Mouse (Mus musculus): ENCODE measurements around the gene Tceanc2. TPM values are rescaled to one million over a fixed set of nuclear protein-coding genes. Genes with fewer than 3 reads are reported as not detected.
A peak's percentile ranks its signal among the peaks of the same experiment; 100 is the strongest.

Gene Tceanc2
- 22.9 and 30.2 TPM in 2 replicates for polyA plus RNA-seq (2016; fragmentation: Nextera tagmentation; extraction: Ambion mirVana)

DNA sequence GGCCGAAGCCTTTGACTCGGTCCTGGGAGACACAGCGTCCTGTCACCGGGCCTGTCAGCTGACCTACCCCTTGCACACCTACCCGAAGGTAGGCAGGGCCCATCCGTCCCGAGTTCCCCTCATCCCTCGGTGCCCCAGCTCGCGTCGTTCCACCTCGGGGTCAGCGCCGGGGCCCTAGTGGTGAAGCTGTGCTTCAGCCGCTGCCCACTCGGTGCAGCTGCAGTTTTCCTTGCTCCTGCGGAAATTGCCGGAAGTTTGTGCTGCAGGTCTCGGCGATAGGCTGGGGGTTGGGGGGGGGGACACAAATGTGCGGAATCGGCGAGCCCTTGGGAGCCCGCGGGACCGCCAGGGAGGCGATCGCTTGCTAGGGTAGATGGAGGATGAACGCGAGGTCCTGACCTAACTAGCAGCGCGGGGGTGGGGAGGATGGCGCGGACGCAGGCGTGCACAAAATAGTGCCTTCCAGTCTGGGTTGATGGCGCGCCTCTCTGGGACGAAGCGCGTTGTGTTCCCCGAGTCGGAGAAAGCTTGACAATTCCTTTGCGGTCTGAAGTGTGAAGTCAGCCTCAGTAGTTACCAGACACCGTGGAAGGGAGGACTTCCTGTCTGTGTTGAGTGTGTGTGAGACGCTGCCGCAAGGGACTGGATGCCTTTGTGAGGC lies at the start of gene Tceanc2:
Gene Tceanc2, minus strand, starts transcription at position 287 of the 661 bp plus-strand sequence.
- H3K27ac ChIP-seq, result peak within 1 kb of the TSS; percentile 94
- WGBS, result under 1% methylated on average over 47 of the region's 47 CpGs
- H3K36me3 ChIP-seq, result peaks cover 25% of the 10 kb centered on the region
- no peaks in the 10 kb centered on the region for H3K27me3 ChIP-seq (ENCODE audit: low read depth, poor library complexity, severe bottlenecking)
- DNase-seq (ENCODE audit: low spot score), result peak; percentile 72
- no peaks in the 10 kb centered on the region for H3K9me3 ChIP-seq (replicated peaks)
- H3K4me3 ChIP-seq, result peak within 1 kb of the TSS; percentile 91
- peaks cover 34% of the 10 kb centered on the region for H3K4me1 ChIP-seq

DNA sequence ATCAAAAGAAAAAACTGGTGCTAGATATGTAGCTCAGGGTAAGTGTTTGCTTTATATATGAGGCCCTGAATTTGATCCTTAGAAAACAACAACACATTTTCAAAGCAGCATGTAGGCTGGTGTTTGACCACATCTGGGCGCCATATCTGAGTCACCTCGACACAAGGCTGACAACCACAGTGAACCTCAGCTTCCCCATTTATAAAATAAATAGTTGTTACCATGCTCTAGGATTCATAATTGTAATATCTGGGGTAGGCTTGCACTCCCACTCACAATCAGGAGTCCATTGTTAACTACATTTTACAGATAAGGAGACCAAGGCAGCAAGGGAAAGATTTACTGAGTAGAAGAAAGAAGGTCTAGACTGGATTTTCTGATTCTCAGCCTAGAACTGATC lies 47.4 kb upstream of the Tceanc2 start:
- WGBS, result 90% methylated on average over 2 of the region's 2 CpGs
- Histone ChIP-seq H3K36me3 (peaks cover 8% of the 10 kb centered on the region; the same call in 1 of the 2 replicates), H3K4me1 (0 out of 2 replicates have a peak, but pooled peaks cover 3% of the 10 kb centered on the region), H3K9me3 (replicated peaks) (no peaks in the 10 kb centered on the region), H3K27me3 (ENCODE audit: low read depth, poor library complexity, severe bottlenecking) (no peaks in the 10 kb centered on the region), H3K27ac (no peak overlapping the region), H3K4me3 (no peak overlapping the region)
- DNase-seq (ENCODE audit: low spot score), result no peak

DNA sequence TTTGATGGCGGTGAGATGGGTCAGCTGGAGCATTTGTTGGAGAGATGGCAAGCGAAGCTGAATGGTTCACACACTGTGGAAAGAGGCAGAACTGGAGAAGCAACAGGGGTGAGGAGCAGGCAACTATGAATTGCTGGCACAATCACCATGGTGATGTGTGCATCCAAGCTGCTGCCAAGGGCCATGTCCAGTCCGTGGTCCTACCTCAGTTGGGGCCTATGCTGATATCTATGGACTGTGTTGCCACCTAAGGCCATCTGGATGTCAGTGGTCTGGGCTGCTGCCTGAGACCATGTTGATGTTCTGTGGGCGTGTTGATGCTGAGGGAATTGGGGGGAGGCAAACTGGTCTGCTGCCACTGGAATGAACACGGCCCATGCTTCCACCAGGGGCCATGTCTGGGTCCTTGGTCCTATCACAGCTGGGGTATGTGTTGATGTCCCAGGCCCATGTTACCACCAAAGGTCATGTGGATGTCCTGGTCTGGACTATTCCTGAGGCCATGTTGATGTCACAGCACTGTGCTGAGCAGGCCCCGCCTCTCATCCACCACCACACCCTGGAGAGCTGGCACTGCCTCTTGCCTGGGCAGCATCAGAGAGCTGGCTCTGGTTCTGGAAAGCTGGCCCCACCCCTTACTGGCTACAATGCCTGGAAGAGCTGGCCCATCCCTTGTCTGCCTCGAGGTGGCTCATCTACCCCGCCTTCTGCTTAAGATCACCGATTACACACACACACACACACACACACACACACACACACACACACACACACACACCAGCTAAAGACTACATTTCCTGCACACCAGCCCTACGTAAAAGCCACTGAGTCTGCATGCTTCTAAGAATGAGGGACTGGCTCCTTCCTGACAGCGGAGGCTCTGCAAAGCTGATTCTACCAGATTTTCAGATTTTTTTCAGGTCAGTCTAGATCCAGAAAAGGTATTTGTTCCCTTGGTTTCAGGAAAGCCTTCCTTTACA lies 44.6 kb upstream of the Tceanc2 start:
- Histone ChIP-seq H3K4me1 (peaks cover 3% of the 10 kb centered on the region; the same call in 1 of the 2 replicates), H3K27me3 (ENCODE audit: low read depth, poor library complexity, severe bottlenecking) (no peaks in the 10 kb centered on the region), H3K27ac (no peak overlapping the region), H3K36me3 (no peaks in the 10 kb centered on the region), H3K9me3 (replicated peaks) (no peaks in the 10 kb centered on the region), H3K4me3 (no peak overlapping the region)
- WGBS, result 85% methylated on average over 11 of the region's 11 CpGs
- no peak for DNase-seq (ENCODE audit: low spot score)

DNA sequence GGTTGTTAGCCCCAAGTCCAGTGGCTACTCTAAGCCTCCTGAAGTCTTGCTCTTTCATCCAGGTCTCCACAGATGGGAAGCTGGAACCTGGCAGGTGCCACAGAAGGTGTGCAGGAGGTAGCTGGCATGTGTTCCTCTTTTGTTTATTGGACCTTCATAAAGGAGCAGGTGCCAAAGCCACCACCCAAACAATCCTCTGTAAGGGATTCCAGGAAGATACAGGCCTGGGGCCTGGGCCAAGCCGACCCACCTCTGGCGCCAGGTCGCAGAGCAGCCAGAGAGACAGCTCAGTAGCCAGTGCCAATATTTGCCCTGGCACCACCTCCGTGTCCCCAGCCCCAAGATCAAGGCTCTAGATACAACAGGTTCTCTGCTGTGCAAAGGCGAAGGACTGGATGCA lies 42.6 kb upstream of the Tceanc2 start:
- H3K4me3 ChIP-seq, result no peak overlapping the region
- no peaks in the 10 kb centered on the region for H3K27me3 ChIP-seq (ENCODE audit: low read depth, poor library complexity, severe bottlenecking)
- WGBS, result 89% methylated on average over 5 of the region's 5 CpGs
- H3K27ac ChIP-seq, result no peak overlapping the region
- no peaks in the 10 kb centered on the region for H3K9me3 ChIP-seq (replicated peaks)
- no peak for DNase-seq (ENCODE audit: low spot score)
- peaks cover 3% of the 10 kb centered on the region; the same call in 1 of the 2 replicates for H3K4me1 ChIP-seq
- no peaks in the 10 kb centered on the region for H3K36me3 ChIP-seq

DNA sequence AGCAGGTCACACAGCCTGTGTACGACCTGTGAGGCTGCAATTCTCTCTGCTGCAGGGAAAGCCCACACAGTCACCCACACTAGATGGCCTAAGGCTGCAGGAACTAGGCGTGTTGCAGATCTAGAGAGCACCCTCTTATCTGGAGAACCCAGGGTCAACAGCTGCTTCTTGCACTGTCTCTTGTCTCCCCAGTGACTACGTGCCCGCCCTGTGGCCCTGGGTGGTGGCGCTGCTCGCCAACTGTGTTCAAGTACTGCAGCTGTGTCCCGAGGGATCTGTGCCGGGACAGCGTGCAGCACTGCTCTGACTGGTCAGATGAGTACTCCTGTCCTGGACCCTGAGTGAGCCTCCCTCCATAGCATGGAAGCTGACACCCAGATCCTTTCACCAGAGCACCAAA lies 38.7 kb upstream of the Tceanc2 start:
- no peaks in the 10 kb centered on the region for H3K9me3 ChIP-seq (replicated peaks)
- H3K4me3 ChIP-seq, result no peak overlapping the region
- WGBS, result 91% methylated on average over 9 of the region's 9 CpGs
- no peaks in the 10 kb centered on the region for H3K36me3 ChIP-seq
- no peak for DNase-seq (ENCODE audit: low spot score)
- no peak overlapping the region for H3K27ac ChIP-seq
- H3K27me3 ChIP-seq (ENCODE audit: low read depth, poor library complexity, severe bottlenecking), result no peaks in the 10 kb centered on the region
- H3K4me1 ChIP-seq, result peaks cover 10% of the 10 kb centered on the region

DNA sequence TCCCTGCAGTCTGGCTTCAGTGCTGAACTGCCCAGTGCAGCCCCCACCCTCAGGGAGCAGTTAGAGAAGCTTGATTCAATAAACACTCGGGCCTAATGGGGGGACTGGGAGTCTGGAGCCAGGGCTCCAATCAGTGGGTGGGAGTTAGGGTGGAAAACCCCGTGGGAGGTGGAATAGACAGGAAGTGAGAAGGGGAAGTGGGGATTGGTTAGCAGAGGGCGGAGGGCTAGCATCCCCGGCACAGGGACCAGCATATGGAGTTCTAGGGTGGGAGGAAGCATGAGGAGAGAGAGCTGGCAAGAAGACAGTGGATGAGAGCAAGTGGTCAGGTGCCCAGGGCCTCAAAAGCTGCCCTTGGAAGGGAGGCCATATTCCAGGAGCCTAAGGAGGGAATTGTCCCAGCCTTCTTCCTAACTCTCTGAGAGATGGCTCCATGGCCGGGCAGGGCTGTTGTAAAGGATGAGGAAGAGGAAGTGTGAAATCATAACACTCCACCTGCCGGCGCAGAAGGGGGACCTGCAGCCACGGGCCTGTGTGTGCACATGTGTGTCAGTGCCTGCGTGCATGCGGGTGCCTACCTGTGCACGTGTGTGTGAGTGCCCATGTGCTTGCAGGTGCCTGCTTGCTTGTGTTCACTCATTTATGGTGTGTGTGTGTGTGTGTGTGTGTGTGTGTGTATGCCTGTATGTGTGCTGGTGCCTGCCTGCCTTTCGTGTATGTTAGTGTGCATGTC lies 34.5 kb upstream of the Tceanc2 start:
- Histone ChIP-seq H3K4me3 (no peak overlapping the region), H3K27ac (peak overlapping the region; percentile 19; the same call in 1 of the 2 replicates), H3K27me3 (ENCODE audit: low read depth, poor library complexity, severe bottlenecking) (no peaks in the 10 kb centered on the region), H3K9me3 (replicated peaks) (no peaks in the 10 kb centered on the region), H3K36me3 (0 out of 2 replicates have a peak, but pooled peaks cover 6% of the 10 kb centered on the region), H3K4me1 (peaks cover 16% of the 10 kb centered on the region)
- no peak for DNase-seq (ENCODE audit: low spot score)
- WGBS, result 78% methylated on average over 12 of the region's 12 CpGs

DNA sequence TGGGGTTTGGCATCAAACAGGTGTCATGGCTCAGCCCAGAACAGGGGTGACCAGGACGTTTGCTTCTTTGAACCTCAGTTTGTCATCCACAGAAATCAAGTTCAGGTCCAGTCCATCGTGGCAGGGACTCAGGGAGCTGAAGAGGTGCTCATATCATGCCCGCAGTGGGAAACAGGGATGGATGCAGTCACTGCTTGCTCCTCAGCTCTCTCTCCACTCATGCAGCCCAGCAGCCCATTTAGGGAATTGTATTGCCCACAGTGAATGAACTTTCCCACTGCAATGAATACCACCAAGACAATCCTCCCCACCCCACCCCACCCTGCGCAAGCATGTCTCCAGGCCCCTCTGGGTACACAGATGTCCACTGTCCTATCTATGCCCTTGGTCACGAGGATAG lies 33.0 kb upstream of the Tceanc2 start:
- no peak overlapping the region for H3K4me3 ChIP-seq
- no peaks in the 10 kb centered on the region for H3K9me3 ChIP-seq (replicated peaks)
- DNase-seq (ENCODE audit: low spot score), result no peak
- no peak overlapping the region for H3K27ac ChIP-seq
- 83% methylated on average over 5 of the region's 5 CpGs for WGBS
- H3K4me1 ChIP-seq, result peaks cover 16% of the 10 kb centered on the region
- peaks cover 19% of the 10 kb centered on the region for H3K36me3 ChIP-seq
- no peaks in the 10 kb centered on the region for H3K27me3 ChIP-seq (ENCODE audit: low read depth, poor library complexity, severe bottlenecking)

DNA sequence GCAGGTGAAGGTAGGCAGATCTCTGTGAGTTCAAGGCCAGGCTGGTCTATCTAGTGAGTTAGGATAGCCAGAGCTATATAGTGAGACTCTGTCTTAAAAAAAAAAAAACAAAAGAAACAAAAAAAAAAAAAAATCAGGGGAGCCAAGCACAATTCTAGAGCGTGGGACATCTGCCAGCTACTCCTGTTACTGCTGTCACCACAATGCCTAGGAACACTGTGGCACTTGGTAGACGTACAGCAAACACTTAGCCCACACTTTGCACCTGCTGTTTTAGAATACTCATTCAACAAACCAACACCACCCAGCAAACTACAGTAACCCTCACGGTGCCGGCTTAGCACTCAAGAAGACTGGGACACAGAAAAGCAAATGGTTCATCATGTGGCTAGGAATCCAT lies 32.5 kb upstream of the Tceanc2 start:
- Histone ChIP-seq H3K36me3 (peaks cover 24% of the 10 kb centered on the region), H3K27me3 (ENCODE audit: low read depth, poor library complexity, severe bottlenecking) (no peaks in the 10 kb centered on the region), H3K27ac (no peak overlapping the region), H3K4me1 (peaks cover 16% of the 10 kb centered on the region), H3K4me3 (no peak overlapping the region), H3K9me3 (replicated peaks) (no peaks in the 10 kb centered on the region)
- DNase-seq (ENCODE audit: low spot score), result no peak
- WGBS, result 84% methylated on average over 4 of the region's 4 CpGs

DNA sequence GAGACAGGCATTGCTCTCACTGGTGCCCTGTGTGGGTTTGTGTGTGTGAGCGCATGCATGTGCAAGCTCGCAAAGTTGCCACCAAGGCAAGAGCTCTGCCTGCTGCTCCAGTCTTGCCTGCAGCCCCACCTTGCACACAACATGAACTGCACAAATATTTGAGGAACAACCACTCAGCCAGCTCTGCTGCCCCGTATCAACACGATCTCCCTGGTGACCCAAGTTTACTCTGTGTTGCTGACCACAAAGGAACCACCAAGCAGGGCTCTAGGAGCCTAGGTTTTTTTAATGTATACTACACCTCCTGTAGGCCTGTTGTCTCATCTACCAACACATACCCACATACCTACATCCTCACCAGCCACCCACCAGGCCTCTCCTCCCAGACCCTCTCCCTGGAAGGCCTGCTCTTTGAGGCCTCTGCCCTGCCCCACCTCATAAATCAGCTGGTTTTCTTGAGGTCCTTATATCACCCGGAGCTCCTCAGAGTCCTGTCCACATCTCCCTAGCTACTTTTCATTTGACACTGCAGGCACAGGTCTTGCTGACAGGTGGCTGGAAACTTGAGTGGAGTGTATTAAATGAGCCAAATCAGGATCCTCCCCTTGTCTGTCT lies 31.7 kb upstream of the Tceanc2 start:
- WGBS, result 84% methylated on average over 5 of the region's 5 CpGs
- H3K27me3 ChIP-seq (ENCODE audit: low read depth, poor library complexity, severe bottlenecking), result no peaks in the 10 kb centered on the region

DNA sequence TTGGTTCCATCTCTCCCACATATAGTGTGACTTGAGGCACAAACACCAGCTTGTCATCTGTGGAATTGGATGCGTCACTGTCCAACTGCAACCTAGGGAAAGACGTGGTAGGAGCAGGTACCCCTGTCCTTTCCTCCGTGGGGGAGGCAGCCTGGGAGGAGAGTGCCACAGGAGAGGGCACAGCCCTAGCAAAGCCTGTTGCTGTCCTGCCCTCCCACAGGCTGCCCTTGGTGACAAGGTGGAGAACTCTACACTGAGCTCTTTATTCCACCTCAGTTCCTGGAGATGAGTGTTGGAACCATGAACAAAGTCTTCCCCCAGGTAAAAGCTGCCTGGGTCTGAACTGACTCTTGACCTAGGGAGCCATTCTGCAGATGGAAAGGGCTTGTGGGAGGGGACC lies 30.0 kb upstream of the Tceanc2 start, which contains the start of gene Ldlrad1:
Gene Ldlrad1, plus strand, starts transcription at position 301 of the 400 bp plus-strand sequence.
- no peak for DNase-seq (ENCODE audit: low spot score)
- Histone ChIP-seq H3K36me3 (peaks cover 49% of the 10 kb centered on the region), H3K4me1 (peaks cover 14% of the 10 kb centered on the region), H3K4me3 (no peak within 1 kb of the TSS), H3K9me3 (replicated peaks) (no peaks in the 10 kb centered on the region), H3K27me3 (ENCODE audit: low read depth, poor library complexity, severe bottlenecking) (no peaks in the 10 kb centered on the region), H3K27ac (no peak within 1 kb of the TSS)
- WGBS, result 90% methylated on average over 3 of the region's 3 CpGs

More for the DNA sequence above, 31.7 kb upstream of the Tceanc2 start:
- H3K9me3 ChIP-seq (replicated peaks), result no peaks in the 10 kb centered on the region
- no peak overlapping the region for H3K4me3 ChIP-seq
- H3K27ac ChIP-seq, result no peak overlapping the region
- peaks cover 32% of the 10 kb centered on the region for H3K36me3 ChIP-seq
- H3K4me1 ChIP-seq, result peaks cover 16% of the 10 kb centered on the region
- DNase-seq (ENCODE audit: low spot score), result no peak

DNA sequence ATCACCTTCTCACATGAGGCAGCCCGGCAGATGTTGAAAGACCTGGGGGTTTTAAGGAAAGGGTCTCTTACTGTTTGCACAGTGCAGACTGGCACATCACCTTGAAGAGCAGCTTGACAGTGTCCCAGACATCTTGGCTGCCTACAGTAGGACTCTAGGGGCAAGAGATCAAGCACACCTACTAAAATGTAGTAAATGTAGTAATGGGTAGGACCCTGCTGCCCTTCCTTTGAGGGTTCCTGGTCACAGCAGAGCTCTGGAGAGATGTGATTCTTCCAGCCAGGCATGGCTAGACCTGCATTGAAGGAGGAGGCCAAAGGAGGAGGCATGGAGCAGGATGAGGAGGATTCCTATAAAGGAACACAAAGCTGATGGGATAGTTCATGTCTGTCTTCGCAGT lies 28.1 kb upstream of the Tceanc2 start:
- Histone ChIP-seq H3K4me1 (peaks cover 2% of the 10 kb centered on the region; the same call in 1 of the 2 replicates), H3K36me3 (peaks cover 67% of the 10 kb centered on the region), H3K4me3 (no peak overlapping the region), H3K27ac (no peak overlapping the region), H3K27me3 (ENCODE audit: low read depth, poor library complexity, severe bottlenecking) (no peaks in the 10 kb centered on the region), H3K9me3 (replicated peaks) (no peaks in the 10 kb centered on the region)
- DNase-seq (ENCODE audit: low spot score), result no peak
- 98% methylated on average over 2 of the region's 2 CpGs for WGBS

DNA sequence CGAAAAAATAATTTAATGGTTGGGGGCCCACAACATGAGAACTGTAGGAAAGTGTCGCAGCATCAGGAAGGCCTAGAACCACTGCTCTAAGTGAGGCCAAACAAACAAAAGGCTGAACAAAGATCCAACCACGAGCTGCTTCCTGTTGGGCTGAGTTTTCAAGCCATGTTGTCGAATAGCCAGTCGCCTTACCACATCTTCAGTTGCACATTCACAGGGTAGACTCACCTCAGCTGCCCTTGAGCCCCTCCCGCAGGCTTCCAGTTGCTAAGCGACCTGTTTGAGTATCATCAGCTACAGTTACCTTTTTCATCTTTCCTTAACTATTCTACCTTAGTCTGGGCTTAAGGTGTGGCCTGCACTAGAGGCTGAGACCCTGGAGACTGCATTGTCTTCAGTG lies 24.1 kb upstream of the Tceanc2 start:
- Histone ChIP-seq H3K27ac (no peak overlapping the region), H3K27me3 (ENCODE audit: low read depth, poor library complexity, severe bottlenecking) (no peaks in the 10 kb centered on the region), H3K4me3 (no peak overlapping the region), H3K36me3 (peaks cover 98% of the 10 kb centered on the region), H3K4me1 (no peaks in the 10 kb centered on the region), H3K9me3 (replicated peaks) (no peaks in the 10 kb centered on the region)
- DNase-seq (ENCODE audit: low spot score), result no peak
- WGBS, result 90% methylated on average over 7 of the region's 7 CpGs
